Mouse (Mus musculus): ENCODE measurements around the gene Exoc7.
"Not testable (repeated sequence)": the region's sequence is repeated elsewhere in the genome, so short reads cannot be mapped to it uniquely, and the experiment has no call there.

Gene Exoc7

GRCm38 (mm10) chr11:116281671-116282070 lies 25.4 kb downstream of the Exoc7 start:
- no peak for DNase-seq (ENCODE audit: extremely low spot score, low read depth, low spot score)

- no peak for DNase-seq (ENCODE audit: extremely low spot score, low read depth, low spot score)
Measured at GRCm38 (mm10) chr11:116280751-116281663, 26.0 kb downstream of the Exoc7 start, which contains the start of gene Galr2. TSS of gene Galr2 (plus strand) at chr11:116280939.

- not testable (repeated sequence) for DNase-seq (ENCODE audit: extremely low spot score, low read depth, low spot score)
Measured at GRCm38 (mm10) chr11:116277184-116277583, 29.8 kb downstream of the Exoc7 start.

GRCm38 (mm10) chr11:116274045-116274666 lies 32.9 kb downstream of the Exoc7 start, which contains the start of gene Srp68:
TSS of gene Srp68 (minus strand) at chr11:116274217.
- DNase-seq (ENCODE audit: extremely low spot score, low read depth, low spot score), result peak; percentile 56

GRCm38 (mm10) chr11:116273469-116274044 lies 33.5 kb downstream of the Exoc7 start:
- DNase-seq (ENCODE audit: extremely low spot score, low read depth, low spot score), result no peak

GRCm38 (mm10) chr11:116272589-116273468 lies 34.2 kb downstream of the Exoc7 start:
- no peak for DNase-seq (ENCODE audit: extremely low spot score, low read depth, low spot score)

GRCm38 (mm10) chr11:116269560-116269959 lies 37.5 kb downstream of the Exoc7 start:
- no peak for DNase-seq (ENCODE audit: extremely low spot score, low read depth, low spot score)

GRCm38 (mm10) chr11:116268313-116268712 lies 38.7 kb downstream of the Exoc7 start:
- DNase-seq (ENCODE audit: extremely low spot score, low read depth, low spot score), result no peak

- DNase-seq (ENCODE audit: extremely low spot score, low read depth, low spot score), result no peak
Measured at GRCm38 (mm10) chr11:116267637-116268036, 39.4 kb downstream of the Exoc7 start.

- DNase-seq (ENCODE audit: extremely low spot score, low read depth, low spot score), result no peak
Measured at GRCm38 (mm10) chr11:116265850-116266249, 41.2 kb downstream of the Exoc7 start.

- no peak for DNase-seq (ENCODE audit: extremely low spot score, low read depth, low spot score)
Measured at GRCm38 (mm10) chr11:116265352-116265751, 41.7 kb downstream of the Exoc7 start.

GRCm38 (mm10) chr11:116260259-116260658 lies 46.8 kb downstream of the Exoc7 start:
- DNase-seq (ENCODE audit: extremely low spot score, low read depth, low spot score), result no peak

GRCm38 (mm10) chr11:116259461-116259860 lies 47.6 kb downstream of the Exoc7 start:
- no peak for DNase-seq (ENCODE audit: extremely low spot score, low read depth, low spot score)

GRCm38 (mm10) chr11:116255982-116256675 lies 50.9 kb downstream of the Exoc7 start:
- DNase-seq (ENCODE audit: extremely low spot score, low read depth, low spot score), result no peak

GRCm38 (mm10) chr11:116255090-116255981 lies 51.7 kb downstream of the Exoc7 start:
- DNase-seq (ENCODE audit: extremely low spot score, low read depth, low spot score), result no peak

GRCm38 (mm10) chr11:116254627-116255026 lies 52.4 kb downstream of the Exoc7 start:
- no peak for DNase-seq (ENCODE audit: extremely low spot score, low read depth, low spot score)

GRCm38 (mm10) chr11:116253076-116253600 lies 53.9 kb downstream of the Exoc7 start:
- no peak for DNase-seq (ENCODE audit: extremely low spot score, low read depth, low spot score)

GRCm38 (mm10) chr11:116250898-116251297 lies 56.1 kb downstream of the Exoc7 start:
- DNase-seq (ENCODE audit: extremely low spot score, low read depth, low spot score), result no peak

All from hindlimb bud, embryonic 11.5 days (tissue).